Mouse (Mus musculus) small intestine, adult 2 months (tissue): ENCODE measurements around the gene B3galt2.

Experiments used
- CTCF ChIP-seq: fragments of 200-500 bp; IDR thresholded peaks from 2 replicates; pipeline ENCODE4 v1.5.1; 2012; ENCODE audit warnings: low read depth, mild to moderate bottlenecking, control low read depth, inconsistent platforms, low read length, moderate library complexity, mixed read lengths; ENCODE audit not compliant: insufficient replicate concordance, insufficient read length; ENCODE audit errors: extremely low read depth
- POLR2A ChIP-seq: fragments of 200-500 bp; IDR thresholded peaks from 2 replicates; pipeline ENCODE4 v1.6.1; 2012; ENCODE audit warnings: low read depth, mild to moderate bottlenecking, control low read depth, inconsistent platforms, low read length, moderate library complexity

DNA sequence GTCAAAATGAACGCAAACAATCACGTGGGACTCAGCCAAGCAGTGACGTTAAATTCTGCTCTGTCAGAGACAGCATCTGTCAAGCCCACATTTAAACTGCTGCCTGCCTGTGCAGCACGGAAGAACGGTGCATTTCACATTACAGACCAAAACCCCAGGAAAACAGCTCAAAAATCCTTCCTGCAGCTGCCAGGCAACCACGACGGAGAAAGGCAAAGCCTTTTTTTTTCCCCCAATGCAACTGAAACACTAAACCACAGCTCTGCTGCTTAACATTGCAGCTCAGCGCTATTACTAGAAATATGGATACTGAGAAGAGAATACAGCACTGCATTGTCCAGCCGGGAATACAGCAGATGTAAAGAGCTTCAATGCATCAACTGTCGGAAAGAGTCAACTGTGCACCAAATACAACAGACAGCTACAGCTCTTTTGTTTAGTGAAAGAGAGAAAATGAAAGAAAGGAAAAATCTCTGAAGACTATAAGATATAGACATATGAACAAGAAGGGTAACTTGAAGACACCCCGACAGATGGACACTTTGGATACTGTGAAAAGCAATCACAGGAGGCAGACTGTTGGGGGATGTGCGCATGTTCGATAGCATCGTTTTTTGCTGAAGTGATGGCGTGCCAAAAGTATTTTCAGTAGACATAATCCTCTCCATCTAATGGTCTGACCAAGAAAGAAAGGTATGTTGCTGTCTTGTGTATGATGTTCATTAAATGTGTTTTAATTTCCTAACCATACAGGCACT lies at the start of gene B3galt2:
- no peak for TF ChIP-seq POLR2A
- no peak for TF ChIP-seq CTCF
